Mouse (Mus musculus) left cerebral cortex, adult 2 months (tissue): ENCODE measurements around the gene Rab43. TPM values are rescaled to one million over a fixed set of nuclear protein-coding genes. Genes with fewer than 3 reads are reported as not detected.

ENCODE experiments used
- DNase-seq, 2 experiments: peaks; one replicate each; pipeline ENCODE4 v3.0.0; 2021 to 2022; ENCODE audit warnings: low spot score in 2 of 2, mixed read lengths in 1 of 2; ENCODE audit errors: extremely low spot score in 1 of 2
- H3K27ac ChIP-seq: fragments of 200-600 bp; 2 replicates; pipeline ENCODE4 v1.8.1; 2022
- H3K4me3 ChIP-seq: fragments of 200-600 bp; 2 replicates; pipeline ENCODE4 v1.8.1; 2022
- CTCF ChIP-seq: fragments of 200-600 bp; IDR thresholded peaks from 2 replicates; pipeline ENCODE4 v1.8.1; 2022; ENCODE audit warnings: antibody characterized with exemption, mild to moderate bottlenecking, moderate library complexity
- intact Hi-C: fragments of 180-260 bp; cut with DNase I; formaldehyde crosslinking; loops from one replicate; pipeline ENCODE4 v1.15.1; 2025
- total RNA-seq, 2 experiments: library from RNA; stranded (reverse); gene quantifications; 2 replicates each; pipeline ENCODE4 v1.2.3; 2021

Rab43 gene
- total RNA-seq, 2 experiments from 2014 or later: 14.4 to 14.7 TPM

DNA sequence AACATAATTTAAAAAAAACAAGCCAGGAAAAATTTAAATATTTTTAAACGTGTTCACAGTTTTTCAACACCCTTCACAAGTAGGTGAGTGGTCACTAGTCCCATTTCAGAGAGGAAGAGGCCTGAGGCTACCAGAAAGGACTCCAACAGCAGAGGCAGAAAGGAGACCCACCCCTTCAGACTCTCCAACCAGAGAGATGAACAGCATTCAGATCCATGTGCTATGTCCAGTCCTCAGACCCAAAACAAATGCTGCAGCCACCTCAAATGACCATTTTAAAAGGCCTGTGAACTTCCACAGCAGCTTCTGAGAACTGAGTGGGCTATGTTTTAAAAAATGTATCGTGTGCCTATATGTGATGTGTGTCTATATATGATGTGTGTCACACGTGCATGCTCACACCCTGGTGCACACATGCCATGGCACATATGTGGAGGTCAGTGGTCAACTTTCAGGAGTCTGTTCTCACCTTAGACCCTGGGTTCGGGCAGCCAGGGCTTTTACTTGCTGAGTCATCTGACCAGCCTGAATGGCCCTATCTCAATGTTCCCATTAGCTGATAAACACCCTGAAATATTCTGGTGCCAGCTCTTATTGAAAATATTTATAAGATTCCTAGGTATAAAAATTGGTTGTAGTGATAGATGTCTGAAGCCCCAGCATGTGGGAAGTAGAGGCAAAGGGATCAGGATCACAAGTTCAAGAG is 4.1 kb downstream of the Rab43 start:
- intact Hi-C loops: no loop called here
- no peak overlapping the region for H3K4me3 ChIP-seq
- TF ChIP-seq CTCF: no peak
- DNase-seq: no peak
- H3K27ac ChIP-seq: no peak overlapping the region

- intact Hi-C loops: no loop called here
- no peak for TF ChIP-seq CTCF
Observed at GRCm38 (mm10) chr6:87806857-87807256, 5.1 kb downstream of the Rab43 start.

GRCm38 (mm10) chr6:87806028-87806427 is 5.9 kb downstream of the Rab43 start:
- DNase-seq: no peak
- no peak overlapping the region for H3K27ac ChIP-seq
- intact Hi-C loops: no loop called here
- TF ChIP-seq CTCF: peak; percentile 6
- no peak overlapping the region for H3K4me3 ChIP-seq

More at GRCm38 (mm10) chr6:87806857-87807256, 5.1 kb downstream of the Rab43 start:
- no peak for DNase-seq
- no peak overlapping the region for H3K27ac ChIP-seq
- H3K4me3 ChIP-seq: no peak overlapping the region

- Histone ChIP-seq H3K4me3 (no peak overlapping the region), H3K27ac (no peak overlapping the region)
- DNase-seq: no peak
- intact Hi-C loops: no loop called here
- TF ChIP-seq CTCF: no peak
Observed at GRCm38 (mm10) chr6:87805448-87805847, 6.5 kb downstream of the Rab43 start.

- intact Hi-C loops: no loop called here
- no peak for DNase-seq
- no peak for TF ChIP-seq CTCF
- Histone ChIP-seq H3K4me3 (no peak overlapping the region), H3K27ac (no peak overlapping the region)
Observed at GRCm38 (mm10) chr6:87804886-87805285, 7.1 kb downstream of the Rab43 start.

- DNase-seq: no peak
Observed at GRCm38 (mm10) chr6:87804036-87804435, 7.9 kb downstream of the Rab43 start.

GRCm38 (mm10) chr6:87802462-87802861 is 9.5 kb downstream of the Rab43 start:
- intact Hi-C loops: no loop called here
- no peak for TF ChIP-seq CTCF
- no peak overlapping the region for H3K4me3 ChIP-seq
- DNase-seq: no peak
- H3K27ac ChIP-seq: no peak overlapping the region

More at GRCm38 (mm10) chr6:87804036-87804435, 7.9 kb downstream of the Rab43 start:
- no peak for TF ChIP-seq CTCF
- H3K27ac ChIP-seq: no peak overlapping the region
- H3K4me3 ChIP-seq: no peak overlapping the region
- intact Hi-C loops: no loop called here

DNA sequence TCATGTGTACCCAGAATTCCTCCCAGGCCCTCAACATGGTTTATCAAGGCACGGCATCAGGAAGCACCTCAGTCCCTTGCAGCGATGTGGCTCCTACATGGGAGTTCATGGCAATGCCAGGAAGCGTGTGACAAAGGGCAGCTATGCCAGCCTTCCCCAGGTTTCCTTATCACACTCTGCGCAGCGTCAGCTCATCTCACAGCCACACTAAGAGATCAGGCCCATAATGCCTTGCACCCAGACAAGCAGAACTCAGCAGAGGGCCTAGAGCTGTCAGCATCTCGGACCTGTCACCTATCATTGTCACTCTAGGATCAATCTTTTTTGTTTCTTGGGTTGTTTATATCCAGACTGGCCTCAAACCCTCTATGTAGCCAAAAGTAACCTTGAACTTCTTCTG is 12.4 kb downstream of the Rab43 start:
- Histone ChIP-seq H3K4me3 (no peak overlapping the region), H3K27ac (no peak overlapping the region)
- no peak for TF ChIP-seq CTCF
- DNase-seq: no peak
- intact Hi-C loops: no loop called here

GRCm38 (mm10) chr6:87797321-87797720 is 14.6 kb downstream of the Rab43 start:
- DNase-seq: no peak
- Histone ChIP-seq H3K27ac (no peak overlapping the region), H3K4me3 (no peak overlapping the region)
- TF ChIP-seq CTCF: no peak
- intact Hi-C loops: no loop called here

DNA sequence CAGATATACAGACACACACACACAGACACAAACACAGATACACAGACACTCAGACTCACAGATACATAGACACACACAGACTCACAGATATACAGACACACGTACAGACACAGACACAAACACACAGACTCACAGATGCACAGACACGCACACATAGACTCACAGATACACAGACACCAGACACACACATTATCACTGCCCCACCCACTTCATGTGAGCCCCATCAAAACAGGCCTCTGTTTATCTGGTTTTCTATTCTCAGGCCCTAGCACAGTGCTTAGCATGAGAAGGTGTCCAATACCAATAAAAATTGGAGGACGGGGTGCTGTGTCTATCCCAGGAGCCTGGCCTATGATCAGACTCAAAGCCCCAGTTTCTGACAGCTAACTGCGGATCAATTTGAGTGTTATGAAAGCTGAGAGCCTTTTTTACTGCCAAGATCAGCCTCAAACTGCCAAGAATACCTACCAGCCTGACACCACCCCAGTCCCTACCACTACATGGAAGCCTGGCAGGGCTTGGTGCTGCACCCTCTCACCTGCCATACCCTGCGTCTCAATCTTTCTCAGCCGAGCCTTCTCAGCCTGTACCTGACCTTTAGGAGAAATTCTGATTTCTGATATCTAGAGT is 15.6 kb downstream of the Rab43 start:
- DNase-seq: no peak
- intact Hi-C loops: no loop called here
- no peak overlapping the region for H3K4me3 ChIP-seq
- no peak overlapping the region for H3K27ac ChIP-seq
- no peak for TF ChIP-seq CTCF

DNA sequence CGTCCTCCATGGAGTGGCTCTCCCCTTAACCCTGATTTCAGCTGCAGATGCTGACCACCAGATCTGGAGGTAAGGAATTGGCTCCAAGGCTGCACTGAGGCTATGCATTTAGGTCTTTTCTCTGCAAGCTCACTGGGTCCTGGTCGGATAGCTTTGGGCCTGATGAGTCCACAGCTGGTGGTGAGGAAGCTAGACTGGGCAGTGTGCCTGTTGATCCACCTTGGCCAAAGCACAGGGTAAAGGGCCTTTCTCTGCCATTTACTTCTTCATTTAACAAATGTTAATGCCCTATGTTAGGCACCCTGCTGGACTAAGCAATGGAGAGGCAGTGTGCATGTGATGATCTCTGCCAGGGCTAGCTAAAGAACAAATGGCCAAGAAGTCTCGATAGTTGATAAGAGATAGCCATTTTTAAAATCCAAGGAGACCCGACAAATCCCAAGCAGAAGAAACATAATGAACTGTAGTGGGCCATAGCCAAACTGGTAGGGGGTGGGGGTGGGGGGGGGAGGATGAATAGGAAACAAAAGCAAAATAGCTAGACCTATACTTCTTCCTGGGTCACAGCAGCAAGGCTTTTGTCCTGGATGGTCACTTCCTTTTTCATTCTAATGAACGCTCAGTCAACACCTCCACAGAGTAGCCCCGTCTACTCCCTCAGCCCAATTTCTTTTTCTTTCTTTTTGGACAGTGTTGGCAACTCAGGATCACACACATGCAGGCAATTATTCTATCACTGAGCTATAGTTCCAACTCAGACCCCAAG is 16.4 kb downstream of the Rab43 start:
- intact Hi-C loops: no loop called here
- Histone ChIP-seq H3K4me3 (no peak overlapping the region), H3K27ac (no peak overlapping the region)
- TF ChIP-seq CTCF: no peak
- no peak for DNase-seq

DNA sequence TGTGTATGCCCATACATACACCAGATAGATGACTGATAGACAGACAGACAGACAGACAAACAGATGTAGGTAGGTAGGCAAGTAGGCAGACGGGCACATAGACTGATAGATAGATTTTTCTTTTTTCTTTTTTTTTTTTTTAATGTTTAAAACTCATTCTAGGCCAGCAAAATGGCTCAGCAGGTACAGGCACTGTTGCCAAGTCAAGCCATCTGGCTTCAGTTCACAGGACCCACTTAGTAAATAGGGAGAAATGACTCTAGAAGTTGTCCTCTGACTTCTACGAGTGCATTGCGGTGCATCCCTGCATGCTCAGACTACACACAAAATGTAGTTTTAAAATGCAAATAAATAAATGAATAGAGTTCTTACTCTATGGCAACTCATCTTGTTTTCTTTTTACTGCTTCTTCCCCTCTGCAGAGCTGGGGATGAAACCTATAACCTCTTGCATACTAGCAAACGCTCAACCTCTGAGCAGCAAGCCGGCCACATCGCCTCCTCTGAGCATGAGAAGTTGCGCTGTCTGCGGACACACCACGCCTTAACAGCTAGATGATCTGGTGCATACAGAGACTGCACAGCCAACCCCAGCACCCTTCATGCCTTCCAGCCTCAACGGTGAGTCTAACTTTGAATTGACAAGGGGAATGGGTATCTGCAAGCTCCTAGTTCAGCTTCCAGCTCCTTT is 18.0 kb downstream of the Rab43 start:
- H3K4me3 ChIP-seq: no peak overlapping the region
- DNase-seq: no peak
- intact Hi-C loops: no loop called here
- TF ChIP-seq CTCF: no peak
- H3K27ac ChIP-seq: no peak overlapping the region
